Mouse (Mus musculus) ovary, adult 18-20 months (tissue): ENCODE data around the gene Padi1.

ENCODE experiments used
- DNase-seq: peaks from one replicate; pipeline ENCODE4 v3.0.0; 2022; ENCODE audit warnings: low spot score, mixed read lengths

Gene Padi1

DNA sequence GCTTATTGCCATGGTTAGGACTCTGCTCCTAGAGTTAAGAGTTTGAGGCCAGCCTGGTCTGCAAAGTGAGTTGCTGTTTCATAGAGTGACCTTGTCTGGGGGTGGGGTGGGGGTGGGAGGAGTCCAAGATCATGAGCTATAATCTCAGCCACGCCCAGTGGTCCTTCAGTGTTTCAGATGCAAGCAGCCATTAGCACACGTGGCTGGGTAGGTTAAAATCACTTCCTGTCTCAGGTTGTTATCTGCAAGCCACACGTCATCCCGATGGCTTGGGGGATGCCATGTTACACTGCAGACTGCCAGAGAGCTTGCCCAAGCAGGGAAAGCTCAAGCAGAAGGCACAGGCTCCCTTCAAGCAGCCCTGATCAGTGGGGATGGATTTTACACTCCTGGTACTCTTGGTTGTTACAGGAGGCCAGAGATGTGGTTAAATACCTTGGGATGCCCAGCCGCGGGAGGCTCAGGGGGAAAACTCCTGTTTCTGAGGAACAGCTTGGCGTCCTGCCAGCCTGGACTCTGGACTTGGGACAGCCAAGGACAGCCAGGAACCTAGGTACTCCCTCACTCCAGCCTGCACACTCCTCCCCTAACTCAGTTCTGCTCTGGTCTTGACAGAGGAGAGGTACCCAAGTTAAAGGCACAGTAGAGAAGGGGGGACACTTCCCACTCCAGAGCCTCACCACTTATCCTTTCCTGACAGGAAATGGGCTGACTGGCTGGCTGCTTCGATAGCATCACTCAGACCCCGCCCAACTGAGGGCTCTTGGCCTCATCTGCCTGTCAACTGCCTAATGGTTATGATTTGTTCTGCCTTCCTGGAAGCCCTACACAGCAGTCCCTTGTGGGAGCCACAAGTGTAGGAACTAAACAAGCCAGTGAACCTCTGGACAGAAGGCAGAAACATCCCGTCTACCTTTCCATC, 29.3 kb downstream of the Padi1 start:
- no peak for DNase-seq

DNA sequence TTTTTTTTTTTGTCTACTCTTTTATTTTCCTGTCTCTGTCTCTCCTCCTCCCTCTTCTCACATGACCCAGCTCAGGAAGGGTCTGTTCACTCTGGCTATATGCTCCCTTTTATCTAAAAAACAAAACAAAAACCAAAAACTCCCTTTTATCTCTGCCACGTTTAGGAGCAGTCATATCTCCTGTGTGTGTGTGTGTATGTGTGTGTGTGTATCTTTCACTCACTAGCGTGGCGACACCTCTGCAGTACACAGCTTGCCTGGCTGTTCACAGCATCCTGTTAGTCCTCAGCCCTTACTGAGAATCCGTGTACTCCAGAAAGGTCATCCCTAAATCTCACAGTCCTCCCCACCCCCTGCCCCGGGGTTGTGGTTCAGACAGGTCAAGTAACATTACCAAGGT, 30.1 kb downstream of the Padi1 start:
- no peak for DNase-seq

DNA sequence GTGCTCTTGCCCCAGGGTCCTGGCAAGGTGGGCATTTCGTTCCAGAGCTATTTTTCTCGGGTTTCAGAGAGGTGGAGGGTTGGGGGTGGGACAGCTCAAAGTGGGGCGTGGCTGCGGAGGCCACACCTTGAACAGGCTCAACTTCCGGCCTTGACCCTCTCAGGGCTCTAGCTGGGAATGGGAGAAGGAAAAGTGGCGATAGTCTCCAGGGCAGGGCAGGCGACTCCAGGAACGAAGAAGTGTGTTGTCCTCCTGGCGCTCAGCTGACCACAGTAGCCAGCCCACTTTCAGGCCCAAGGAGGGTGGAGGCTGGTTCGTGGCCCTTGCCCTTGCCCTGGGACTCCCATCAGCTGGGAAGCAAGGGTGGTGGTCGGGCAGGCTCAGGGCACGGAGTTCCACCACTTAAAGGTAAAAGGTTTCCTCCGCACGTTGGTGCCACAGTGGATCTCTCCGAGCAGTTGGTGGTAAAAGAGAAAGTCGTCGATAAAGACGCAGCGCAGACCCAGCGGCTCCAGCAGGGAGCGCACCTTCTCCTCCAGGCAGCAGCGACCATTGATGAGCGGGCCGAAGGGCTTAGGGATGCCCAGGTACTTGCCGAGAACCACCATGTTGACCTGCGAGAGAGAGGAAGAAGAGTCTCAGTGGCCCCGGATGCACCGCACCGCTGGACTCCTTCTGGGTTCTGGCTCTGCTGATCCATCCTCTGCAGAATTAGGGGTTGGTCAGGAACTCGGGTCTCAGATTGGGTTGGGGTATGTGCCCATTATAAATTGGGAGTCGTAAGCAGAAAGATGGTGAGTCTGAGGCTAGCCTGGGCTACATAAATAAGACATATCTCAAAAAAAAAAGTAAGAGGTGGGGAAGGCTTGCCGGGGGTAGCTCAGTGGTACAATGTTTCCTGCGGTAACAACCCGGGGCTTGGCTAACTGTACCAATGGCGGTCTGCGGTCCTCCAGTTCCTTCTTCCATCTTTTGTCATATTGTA, 31.0 kb downstream of the Padi1 start:
- DNase-seq: no peak

DNA sequence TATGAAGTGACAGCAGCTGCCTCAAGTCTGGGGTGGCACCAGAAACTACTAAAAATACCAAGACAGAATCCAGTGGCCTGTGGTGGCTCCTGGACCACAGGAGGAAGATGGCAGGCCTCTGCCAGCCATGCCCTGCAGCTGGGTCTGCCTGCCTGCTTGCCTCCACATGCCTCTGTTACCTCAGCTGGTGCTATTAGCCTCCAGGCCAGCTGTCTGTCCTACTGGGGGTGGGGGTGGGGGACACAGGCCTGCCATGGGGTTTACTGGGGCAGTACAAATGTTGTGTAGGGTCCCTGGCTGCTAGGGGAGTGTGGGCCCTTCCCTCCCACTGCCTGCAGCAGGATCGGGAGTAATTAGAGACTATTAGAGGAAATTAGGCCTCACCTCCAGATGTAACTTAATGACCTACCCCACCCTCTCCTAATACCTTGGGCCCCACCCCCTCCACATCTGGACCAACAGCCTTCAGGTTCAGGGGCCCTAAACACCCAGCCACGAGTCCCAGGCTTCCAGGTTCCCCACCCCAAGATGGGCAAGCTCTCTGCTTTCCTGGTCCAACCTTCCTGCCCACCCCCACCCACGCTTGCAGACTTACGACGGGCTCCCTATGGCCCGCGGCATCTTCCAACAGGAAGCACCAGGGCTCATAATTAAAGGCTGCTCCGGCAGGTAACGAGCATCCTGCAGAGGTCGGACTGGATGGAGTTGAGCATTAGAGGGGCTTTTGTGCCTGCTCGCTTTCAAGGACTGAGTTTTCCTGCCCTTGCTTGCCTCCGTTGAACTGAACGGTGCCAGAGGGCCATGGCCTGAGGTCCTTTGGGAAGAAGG, 32.0 kb downstream of the Padi1 start:
- DNase-seq: no peak

DNA sequence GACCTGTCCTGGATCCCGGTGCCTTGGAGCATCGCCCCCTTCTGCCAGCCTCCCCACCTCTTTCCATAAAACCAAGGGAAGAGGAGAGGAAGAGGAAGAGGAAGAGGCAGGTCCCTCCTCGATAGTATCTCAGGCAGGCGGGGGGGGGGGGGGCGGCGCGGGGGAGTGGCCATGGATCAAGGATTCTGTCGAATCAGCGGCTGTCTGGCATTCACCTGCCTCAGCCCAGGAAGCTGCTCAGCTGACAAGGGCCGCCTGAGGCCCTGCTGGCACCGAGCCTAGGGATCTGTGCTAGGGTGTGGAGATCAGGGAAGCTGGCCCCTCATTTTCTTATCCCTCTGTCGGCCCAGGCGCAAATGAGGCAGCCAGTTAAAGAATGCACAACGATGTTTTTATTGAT, 33.0 kb downstream of the Padi1 start:
- no peak for DNase-seq

DNA sequence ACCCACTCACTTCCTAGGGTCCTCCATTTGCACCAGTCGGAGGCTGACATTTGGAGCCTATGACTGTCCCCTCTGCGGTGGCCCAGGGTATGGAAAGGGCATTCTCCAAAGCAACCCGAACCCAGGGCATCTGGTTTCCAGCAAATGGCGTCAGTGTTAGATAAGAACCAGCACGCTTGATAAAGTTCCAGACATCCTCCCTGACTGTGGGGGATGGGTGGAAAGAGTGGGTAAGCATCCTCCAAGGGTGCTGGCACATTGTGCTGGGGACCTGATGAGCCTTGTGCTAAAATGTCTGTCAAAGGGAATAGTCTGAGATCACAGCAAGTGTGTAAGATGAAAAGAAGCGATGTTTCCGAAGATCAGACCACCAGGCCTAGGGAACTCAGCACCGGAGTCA, 33.4 kb downstream of the Padi1 start:
- no peak for DNase-seq

DNA sequence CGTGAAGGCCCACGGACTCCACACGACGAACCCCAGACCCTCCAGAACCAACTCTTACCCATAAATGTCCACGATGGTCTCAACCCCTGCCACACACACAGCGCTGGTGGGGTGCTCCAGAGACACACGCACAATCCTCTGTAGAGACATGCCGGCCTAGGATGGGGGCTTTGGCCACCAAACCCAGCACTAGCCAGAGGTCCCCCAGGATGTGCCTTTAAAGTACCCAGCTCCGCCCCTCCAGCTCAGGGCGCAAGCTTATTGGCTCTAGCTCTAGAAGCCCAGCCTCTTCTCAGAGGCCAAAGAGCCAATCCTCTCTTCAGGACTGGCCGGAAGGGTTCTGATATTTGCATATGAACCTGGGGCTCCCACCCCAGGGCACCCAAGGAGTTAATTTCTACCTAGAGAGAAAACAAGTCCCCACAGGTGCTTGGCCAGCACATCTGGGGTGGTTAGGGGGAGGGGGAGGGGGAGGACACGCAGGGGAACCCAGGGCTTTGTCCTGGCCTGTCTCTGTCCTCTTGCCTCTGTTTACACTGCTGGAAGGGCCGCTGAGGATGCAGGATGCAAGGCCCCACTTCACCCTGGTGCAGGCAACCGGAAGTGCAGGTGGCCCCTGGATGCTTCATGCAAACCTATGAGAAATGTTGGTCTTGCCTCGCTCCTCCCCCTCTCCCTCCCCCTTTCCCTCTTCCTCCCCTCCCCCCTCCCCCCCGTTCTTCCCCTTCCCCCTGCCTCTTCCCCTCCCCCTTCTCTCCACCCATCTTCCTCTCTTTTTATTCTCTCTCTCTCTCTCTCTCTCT, 34.9 kb downstream of the Padi1 start, which contains the start of gene Padi3:
TSS of gene Padi3 (minus strand) at position 191 of the 803 bp plus-strand sequence.
- no peak for DNase-seq

DNA sequence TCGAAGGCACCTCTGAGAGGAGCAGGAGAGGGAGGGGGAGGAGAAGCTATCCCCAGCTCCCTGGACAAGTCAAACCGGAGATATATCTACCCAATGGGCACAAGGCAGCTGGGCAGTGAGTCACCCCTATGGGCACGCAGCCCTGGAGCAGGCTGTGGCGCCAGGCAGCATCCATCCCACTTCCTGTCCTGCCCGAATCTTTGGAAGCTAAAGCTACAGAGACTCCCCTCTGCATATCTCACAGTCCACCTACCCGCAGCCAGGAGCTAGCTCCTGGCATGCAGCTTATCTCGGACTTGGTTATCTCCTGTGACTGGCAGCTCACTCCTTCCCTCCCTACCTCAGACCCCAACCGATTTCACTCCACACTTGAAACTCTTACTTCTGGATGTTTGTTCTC, 36.5 kb downstream of the Padi1 start:
- DNase-seq: peak; percentile 35

DNA sequence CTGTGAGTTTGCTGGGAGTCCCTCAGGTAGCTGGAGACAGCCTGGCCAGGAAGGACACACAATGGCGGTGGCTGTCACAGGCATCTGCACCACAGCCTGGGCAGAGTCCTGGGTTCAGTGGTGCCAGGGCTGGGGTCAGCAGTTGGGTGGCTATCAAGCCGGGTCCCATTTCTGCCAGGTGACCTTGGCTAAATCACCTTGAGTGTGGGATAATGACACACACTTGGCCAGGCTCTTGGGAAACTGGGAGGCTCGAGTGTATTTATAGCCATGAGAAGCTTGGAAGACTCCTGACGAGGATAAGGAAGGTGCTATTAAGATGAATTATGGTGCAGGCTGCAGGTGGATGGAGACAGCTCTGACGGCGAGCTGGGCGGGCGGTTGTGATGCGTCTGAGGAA, 41.0 kb downstream of the Padi1 start:
- DNase-seq: no peak

DNA sequence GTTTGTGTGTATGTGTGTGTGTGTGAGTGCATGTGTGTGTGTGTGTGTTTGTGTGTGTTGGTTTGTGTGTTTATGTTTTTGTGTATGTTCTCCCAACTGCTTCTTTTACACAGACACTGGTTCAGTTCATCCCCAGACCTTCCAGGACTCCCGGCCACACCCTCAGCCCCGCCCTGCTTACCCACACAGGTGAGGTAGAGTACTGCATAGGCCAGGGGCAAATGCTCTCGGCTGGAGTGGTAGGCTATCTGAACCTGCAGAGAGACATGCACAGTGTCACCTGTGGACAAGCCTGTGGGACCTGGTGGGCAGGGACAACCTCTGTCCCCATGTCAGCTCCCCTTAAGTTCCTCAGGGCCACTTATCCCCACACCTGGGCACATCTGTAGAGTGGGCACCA, 44.2 kb downstream of the Padi1 start:
- DNase-seq: no peak

DNA sequence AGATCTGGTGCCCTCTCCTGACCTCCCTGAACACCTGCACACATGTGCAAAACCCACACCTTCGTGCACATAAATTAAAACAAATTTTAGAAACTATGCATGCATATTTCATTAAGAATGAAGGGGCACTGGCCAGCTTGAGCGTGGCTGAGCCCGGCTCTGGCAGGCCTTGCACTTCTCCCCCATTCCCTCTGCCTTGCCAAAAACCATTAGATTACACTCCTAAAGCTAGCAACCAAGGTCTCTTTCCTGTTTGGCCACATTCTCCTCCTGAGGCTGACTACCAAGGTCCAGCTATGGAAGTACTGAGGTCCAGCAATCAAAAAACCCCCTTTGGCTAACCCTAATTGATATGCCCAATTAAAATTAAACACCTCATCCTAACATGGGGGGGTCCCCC, 48.8 kb downstream of the Padi1 start:
- DNase-seq: no peak

DNA sequence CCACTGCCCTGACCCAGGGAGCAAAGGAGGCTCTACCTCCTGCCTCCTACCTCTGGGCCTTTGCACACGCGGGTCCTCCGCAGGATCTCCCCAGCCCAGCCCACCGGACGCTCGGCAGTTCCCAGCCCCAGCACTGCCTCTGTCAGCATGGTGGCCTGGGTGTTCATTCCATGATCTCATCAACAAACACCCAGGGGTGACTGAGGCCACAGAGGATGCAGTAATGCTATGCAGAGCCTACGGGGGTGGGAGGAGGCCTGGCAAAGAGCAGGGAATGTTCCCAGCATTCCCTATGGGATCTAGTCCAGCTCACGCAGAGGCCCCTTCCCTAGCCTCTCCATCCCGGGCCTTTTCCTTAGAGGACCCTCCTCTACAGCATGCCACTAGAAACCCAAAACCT, 50.9 kb downstream of the Padi1 start:
- no peak for DNase-seq

DNA sequence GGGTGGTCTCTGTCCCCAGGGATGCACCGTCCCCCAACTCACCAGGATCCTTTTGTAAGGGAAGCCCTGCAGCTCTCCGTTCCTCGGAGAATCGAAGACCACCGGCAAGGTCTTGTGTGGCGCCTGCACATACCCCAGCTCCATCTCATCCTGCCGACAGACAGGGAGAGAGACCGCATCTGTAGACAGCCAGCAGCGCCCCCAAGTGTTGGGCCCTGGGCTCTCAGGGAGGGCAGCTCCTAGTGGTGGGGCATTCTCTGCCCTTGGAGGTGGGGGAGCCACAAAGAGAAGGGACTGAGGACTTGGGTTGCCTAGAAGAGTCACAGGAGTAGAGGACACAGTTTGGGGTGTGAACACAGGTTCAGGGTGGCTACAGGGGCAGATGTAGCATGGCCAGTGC, 51.8 kb downstream of the Padi1 start:
- no peak for DNase-seq

DNA sequence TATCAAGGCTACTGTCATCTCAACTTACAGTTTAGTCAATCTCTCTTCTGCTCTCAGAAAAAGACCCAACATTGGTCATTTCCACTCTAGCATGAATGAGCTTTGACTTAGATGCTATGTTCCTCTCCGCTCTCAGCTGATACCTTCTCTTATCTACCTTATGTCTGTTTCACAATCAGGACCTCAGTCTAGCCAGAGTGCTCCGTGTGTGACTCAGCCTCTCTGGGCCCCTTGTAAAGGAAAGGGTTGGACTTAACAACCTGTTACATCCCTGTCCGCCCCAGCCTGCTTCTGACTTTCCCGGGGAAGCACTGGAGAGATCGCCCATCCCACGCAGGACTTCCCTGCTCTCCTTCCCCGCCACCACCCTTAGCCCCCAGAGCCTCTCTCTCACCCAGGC, 53.0 kb downstream of the Padi1 start:
- DNase-seq: no peak

DNA sequence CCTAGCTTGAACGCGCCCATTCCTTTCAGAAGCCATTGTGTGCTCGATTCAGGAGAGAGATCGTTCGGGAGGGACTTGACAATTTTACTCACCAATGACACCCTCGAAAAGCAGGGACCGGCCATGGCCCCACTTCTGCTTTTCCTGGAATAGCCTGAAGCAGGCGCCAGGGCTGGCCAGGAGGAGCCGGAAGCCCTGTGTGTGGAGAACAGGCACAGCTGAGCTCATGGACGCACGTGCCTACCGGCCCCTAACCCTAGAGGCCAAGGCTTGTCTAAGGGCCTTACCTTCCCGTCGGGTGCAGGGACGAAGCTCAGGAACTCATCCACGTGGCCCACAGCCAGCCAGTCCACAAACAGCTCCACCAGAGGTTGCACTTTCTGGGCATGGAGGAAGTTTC, 54.5 kb downstream of the Padi1 start:
- no peak for DNase-seq

DNA sequence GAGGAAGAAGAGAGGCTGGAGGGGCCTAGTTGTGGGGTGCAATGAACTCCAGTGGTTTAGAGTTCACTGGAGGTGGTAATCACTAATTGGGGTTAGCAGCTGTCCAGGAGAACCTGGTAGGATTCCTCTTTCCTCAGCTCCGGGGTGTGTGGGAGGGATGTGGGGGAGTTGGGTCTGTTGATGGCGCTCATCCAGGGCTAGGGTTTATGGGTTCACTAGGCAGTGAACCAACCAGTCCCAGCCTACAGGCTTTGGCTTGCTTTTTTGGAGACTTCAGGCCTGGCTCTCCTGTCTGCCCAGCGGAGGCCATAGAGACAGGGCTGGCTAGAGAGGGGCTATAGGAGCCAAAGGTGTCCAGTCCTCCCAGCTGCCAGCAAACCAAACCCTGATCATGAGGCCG, 55.6 kb downstream of the Padi1 start:
- DNase-seq: no peak

DNA sequence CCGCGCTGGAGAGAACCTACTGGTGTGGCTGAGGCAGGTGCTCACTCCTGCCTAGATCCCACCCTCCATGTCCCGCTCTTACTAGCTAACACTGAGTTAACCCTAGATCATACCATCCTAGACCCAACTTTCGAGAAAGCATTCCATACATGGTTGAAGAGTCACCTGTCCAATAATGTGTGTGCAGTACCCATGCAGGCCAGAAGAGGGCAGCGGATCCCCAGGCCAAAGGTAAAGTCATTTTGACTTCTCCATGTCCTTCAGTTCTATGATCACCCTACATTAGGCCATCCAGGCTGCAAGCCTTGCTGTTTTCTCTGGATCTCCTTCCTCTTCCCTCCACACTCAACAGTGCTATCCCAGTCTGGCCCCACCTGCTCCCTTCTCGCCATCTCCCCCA, 56.6 kb downstream of the Padi1 start:
- DNase-seq: no peak

DNA sequence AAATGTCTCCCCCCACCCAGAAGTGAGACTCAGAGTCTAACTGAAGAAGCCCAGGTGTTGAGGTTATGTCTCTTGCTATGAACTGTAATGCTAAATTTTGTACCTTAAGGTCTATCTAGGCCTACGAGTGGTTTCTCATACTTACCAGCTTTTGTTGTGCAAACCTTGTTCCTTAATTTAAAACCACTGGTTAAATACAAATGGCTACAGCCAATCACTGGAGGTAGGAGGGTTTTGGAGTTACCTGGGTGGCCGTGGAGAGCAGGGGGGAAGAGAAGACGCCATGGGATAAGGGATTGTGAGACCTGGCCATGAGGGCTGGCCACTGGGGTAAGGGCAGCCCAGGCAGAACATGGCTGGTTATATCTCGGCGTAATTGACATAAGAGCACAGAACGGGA, 57.3 kb downstream of the Padi1 start:
- DNase-seq: no peak

DNA sequence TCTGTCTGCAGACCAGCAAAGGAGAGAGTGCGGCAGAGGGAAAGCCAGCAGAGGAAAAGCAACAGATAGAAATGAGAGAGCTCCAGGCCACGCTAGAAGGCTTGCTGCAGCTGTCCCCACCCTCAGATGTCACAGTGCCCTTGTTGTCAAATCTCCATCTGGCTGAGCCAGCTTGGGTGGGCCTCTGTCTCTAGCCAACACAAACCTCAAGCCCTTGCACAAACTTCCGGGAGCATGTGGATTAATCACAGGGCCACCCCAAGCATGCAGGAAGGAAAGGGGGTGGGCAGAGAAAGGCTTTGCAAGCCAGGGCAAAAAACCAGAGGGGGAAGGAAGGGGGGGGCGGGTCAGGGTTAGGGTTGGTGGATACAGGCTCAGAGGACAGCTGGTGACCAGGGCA, 58.2 kb downstream of the Padi1 start:
- DNase-seq: no peak

DNA sequence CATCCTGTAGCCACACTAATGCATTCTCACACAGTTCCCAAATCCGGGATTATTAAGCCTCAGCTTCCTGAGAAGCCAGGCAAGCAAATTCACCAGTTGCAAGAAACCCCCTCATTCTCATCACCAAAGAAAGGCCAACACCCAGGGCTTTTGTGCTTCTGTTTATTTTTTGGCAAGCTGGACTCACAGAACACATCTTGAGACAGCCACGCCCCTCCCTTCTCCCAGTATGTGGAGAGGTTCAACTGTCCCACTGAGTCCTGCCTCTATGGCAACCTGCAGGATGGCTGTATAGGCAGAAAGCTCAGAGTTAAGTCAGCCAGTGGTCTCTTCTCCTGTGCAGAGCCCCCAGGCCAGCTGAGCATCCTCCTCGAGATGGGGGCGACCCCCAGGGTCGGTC, 60.4 kb downstream of the Padi1 start:
- DNase-seq: no peak

DNA sequence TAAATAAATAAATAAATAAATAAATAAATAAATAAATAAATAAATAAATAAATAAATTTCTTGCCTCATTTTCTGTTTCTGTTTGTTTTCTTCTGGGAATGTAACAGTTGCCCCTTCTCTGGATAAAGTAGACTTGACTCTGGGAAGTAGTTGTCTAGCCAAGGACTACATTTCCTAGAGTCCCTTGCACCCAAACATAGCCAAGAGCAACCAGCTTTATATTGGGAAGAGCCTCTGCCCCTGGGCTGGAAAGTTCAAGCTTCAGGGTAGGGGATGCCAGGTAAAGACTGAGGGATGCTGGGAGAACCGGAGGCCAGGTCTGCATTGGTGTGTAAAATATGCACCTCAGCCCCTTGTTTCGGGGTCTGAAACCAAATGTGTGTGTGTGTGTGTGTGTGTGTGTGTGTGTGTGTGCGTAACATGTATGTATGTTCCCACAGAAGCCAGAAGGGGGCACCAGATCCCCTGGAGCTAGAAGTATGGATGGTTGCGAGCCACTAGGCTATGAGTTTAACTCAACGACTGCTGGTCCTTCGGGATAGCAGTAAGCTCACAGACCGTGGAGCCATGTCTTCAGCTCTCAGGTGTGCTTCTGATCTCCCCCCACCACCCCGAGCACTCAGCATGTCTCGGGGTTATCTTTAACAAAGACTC, 61.2 kb downstream of the Padi1 start:
- no peak for DNase-seq
